ENCODE assay signal across 10 mouse cellular contexts in genomic region chr11:89178436-89178835, GRCm38 (mm10).
"Had no signal": no experiment of that assay in that cellular context is flagged by ENCODE, and none has a peak within 500 bp of the region (broad histone marks: within the 10 kb centered on the region; RNA-seq: fewer than 3 reads in every experiment).

No protein-coding gene starts in this region.

- H3K9ac ChIP-seq: liver, embryonic 13.5 days had no signal

- H3K9me3 ChIP-seq: liver, embryonic 13.5 days had no signal

- DNase-seq: kidney, adult 2 months; kidney, postnatal 25 days; liver, embryonic 13.5 days; lung, adult 2 months; lung, postnatal 14 days; lung, postnatal 4 days; midbrain, embryonic 14.5 days; thymus, postnatal 36 days had no signal

- H3K4me1 ChIP-seq: liver, embryonic 13.5 days had no signal

- H3K27me3 ChIP-seq: liver, embryonic 13.5 days had no signal

- H3K4me3 ChIP-seq: left cerebral cortex, adult 2 months; liver, embryonic 13.5 days had no signal

- H3K27ac ChIP-seq: kidney, postnatal 0 days; left cerebral cortex, adult 2 months; liver, embryonic 13.5 days had no signal

- H3K36me3 ChIP-seq: liver, embryonic 13.5 days had no signal
